Mouse (Mus musculus) myocyte (in vitro differentiated cells): ENCODE results near the gene Dtx1.

ENCODE experiments used
- CEBPB ChIP-seq: IDR thresholded peaks from 2 replicates; pipeline ENCODE4 v1.6.1; 2011; ENCODE audit warnings: mild to moderate bottlenecking, moderate library complexity; ENCODE audit not compliant: poor library complexity, insufficient read depth, severe bottlenecking
- E2F4 ChIP-seq: IDR thresholded peaks from one replicate; pipeline ENCODE4 v1.6.1; 2011; ENCODE audit warnings: mild to moderate bottlenecking, control low read depth, moderate library complexity; ENCODE audit not compliant: insufficient read depth
- MAX ChIP-seq: IDR thresholded peaks from one replicate; pipeline ENCODE4 v1.6.1; 2011; ENCODE audit warnings: low read depth, mild to moderate bottlenecking, control low read depth
- MYOD1 ChIP-seq, 3 experiments: IDR thresholded peaks; one replicate each; pipeline ENCODE4 v1.6.1; 2011; ENCODE audit warnings: control low read depth in 2 of 3, low read depth in 2 of 3, mild to moderate bottlenecking in 2 of 3, moderate library complexity in 1 of 3; ENCODE audit not compliant: insufficient read length in 2 of 3, control insufficient read depth in 1 of 3
- MYOG ChIP-seq, 3 experiments: IDR thresholded peaks; one replicate each; pipeline ENCODE4 v1.6.1; 2011; ENCODE audit warnings: control low read depth in 2 of 3, low read depth in 2 of 3, mild to moderate bottlenecking in 2 of 3; ENCODE audit not compliant: insufficient read length in 2 of 3, control insufficient read depth in 1 of 3, insufficient read depth in 1 of 3
- POLR2A ChIP-seq: IDR thresholded peaks from one replicate; pipeline ENCODE4 v1.6.1; 2011; ENCODE audit warnings: low read depth, mild to moderate bottlenecking, control low read depth, moderate library complexity; ENCODE audit not compliant: insufficient read length
- POLR2AphosphoS2 ChIP-seq: IDR thresholded peaks from one replicate; pipeline ENCODE4 v1.6.1; 2011; ENCODE audit warnings: low read depth, control low read depth; ENCODE audit not compliant: insufficient read length
- REST ChIP-seq: IDR thresholded peaks from one replicate; pipeline ENCODE4 v1.6.1; 2011; ENCODE audit warnings: mild to moderate bottlenecking, control low read depth, moderate library complexity; ENCODE audit not compliant: insufficient read depth, insufficient read length
- SRF ChIP-seq: IDR thresholded peaks from one replicate; pipeline ENCODE4 v1.6.1; 2011; ENCODE audit warnings: low read depth; ENCODE audit not compliant: control insufficient read depth, insufficient read length
- TCF12 ChIP-seq: IDR thresholded peaks from one replicate; pipeline ENCODE4 v1.6.1; 2011; ENCODE audit warnings: mild to moderate bottlenecking, control low read depth; ENCODE audit not compliant: poor library complexity, insufficient read depth, severe bottlenecking
- USF1 ChIP-seq: IDR thresholded peaks from one replicate; pipeline ENCODE4 v1.6.1; 2011; ENCODE audit warnings: low read depth, mild to moderate bottlenecking, control low read depth, moderate library complexity

GRCm38 (mm10) chr5:120698181-120698580 lies 13.5 kb downstream of the Dtx1 start:
- TF ChIP-seq CEBPB (no peak), POLR2A (no peak), TCF12 (no peak), E2F4 (no peak), USF1 (no peak), POLR2AphosphoS2 (no peak), MYOD1 (IDR thresholded peaks at IDR 0.05; ENCODE audit: control insufficient read depth in 1 of 3, insufficient read length in 2 of 3, low read depth in 2 of 3) (no peak), MAX (no peak), MYOG (IDR thresholded peaks at IDR 0.05; ENCODE audit: control insufficient read depth in 1 of 3, insufficient read depth in 1 of 3, insufficient read length in 2 of 3, low read depth in 2 of 3) (no peak), REST (no peak), SRF (no peak)
